Mouse (Mus musculus) hindbrain, embryonic 11.5 days (tissue): ENCODE results near the gene Scgb2a2. TPM values are rescaled to one million over a fixed set of nuclear protein-coding genes. Genes with fewer than 3 reads are reported as not detected.
"Not testable (repeated sequence)": the region's sequence is repeated elsewhere in the genome, so short reads cannot be mapped to it uniquely, and the experiment has no call there.

ENCODE experiments used
- ATAC-seq: fragments of 200-750 bp; cut with Nextera tagmentation; 2 replicates; pipeline ENCODE4 v1.8.0; 2017; ENCODE audit warnings: mild to moderate bottlenecking, moderate TSS enrichment, moderate library complexity; ENCODE audit not compliant: low FRiP score
- DNase-seq: peaks from one replicate; pipeline ENCODE4 v3.0.0-alpha.2; 2015; ENCODE audit warnings: low spot score
- H3K27ac ChIP-seq: fragments of 300-500 bp; sonication (generic); 2 replicates; pipeline ENCODE4 v1.5.1; 2014; ENCODE audit warnings: mild to moderate bottlenecking, low read depth, low read length
- H3K27me3 ChIP-seq: fragments of 300-500 bp; sonication (generic); 2 replicates; pipeline ENCODE4 v1.6.1; 2014; ENCODE audit warnings: mild to moderate bottlenecking, low read length, moderate library complexity, mixed read lengths; ENCODE audit not compliant: control insufficient read depth, insufficient read depth
- H3K36me3 ChIP-seq: fragments of 300-500 bp; sonication (generic); 2 replicates; pipeline ENCODE4 v1.6.1; 2014; ENCODE audit warnings: mild to moderate bottlenecking, low read length, moderate library complexity, mixed read lengths; ENCODE audit not compliant: control insufficient read depth, insufficient read depth
- H3K4me1 ChIP-seq: fragments of 300-500 bp; sonication (generic); replicated peaks from 2 replicates; pipeline ENCODE4 v1.6.1; 2014; ENCODE audit warnings: low read length, mixed read lengths; ENCODE audit not compliant: control insufficient read depth, insufficient read depth
- H3K4me2 ChIP-seq: fragments of 300-500 bp; sonication (generic); replicated peaks from 2 replicates; pipeline ENCODE4 v1.6.1; 2014; ENCODE audit warnings: mild to moderate bottlenecking, low read depth, low read length
- H3K4me3 ChIP-seq: fragments of 300-500 bp; sonication (generic); 2 replicates; pipeline ENCODE4 v1.5.1; 2014; ENCODE audit warnings: low read depth, low read length
- H3K9ac ChIP-seq: fragments of 300-500 bp; sonication (generic); 2 replicates; pipeline ENCODE4 v1.6.1; 2014; ENCODE audit warnings: low read depth, low read length
- H3K9me3 ChIP-seq: fragments of 300-500 bp; sonication (generic); 2 replicates; pipeline ENCODE4 v1.6.1; 2016; ENCODE audit warnings: low read length; ENCODE audit not compliant: control insufficient read depth
- WGBS: fragments of 180-500 bp; shearing (Covaris S2); extraction: QIAGEN DNeasy Blood & Tissue Kit; methylation state at CpG from one replicate; pipeline ENCODE4 v1.1.7; 2014; 5-methylcytosine and 5-hydroxymethylcytosine counted together
- polyA plus RNA-seq: library from polyadenylated mRNA; unstranded; fragments of >200 nt; fragmentation: Nextera tagmentation; extraction: Ambion mirVana; gene quantifications from 2 replicates; pipeline ENCODE4 v1.2.1, GENCODE M21; 2014

Gene Scgb2a2
- not detected in 2 replicates for polyA plus RNA-seq

GRCm38 (mm10) chr19:9847262-9847661 is at the start of gene Scgb2a2:
Gene Scgb2a2 (plus strand): TSS chr19:9847562.
- Histone ChIP-seq H3K9me3 (no peaks in the 10 kb centered on the region), H3K9ac (no peak within 1 kb of the TSS), H3K27me3 (no peaks in the 10 kb centered on the region), H3K36me3 (no peaks in the 10 kb centered on the region), H3K4me1 (no peaks in the 10 kb centered on the region), H3K4me2 (no peak within 1 kb of the TSS), H3K4me3 (no peak within 1 kb of the TSS), H3K27ac (no peak within 1 kb of the TSS)
- ATAC-seq = no peak
- WGBS = 81% methylated on average over 2 of the region's 2 CpGs
- no peak for DNase-seq

- H3K4me1 ChIP-seq, H3K4me2 ChIP-seq, H3K9me3 ChIP-seq, H3K9ac ChIP-seq, H3K27me3 ChIP-seq, H3K36me3 ChIP-seq, H3K27ac ChIP-seq: not testable (repeated sequence)
- 0 out of 2 replicates have a peak overlapping the region, but pooled peaks have one; percentile 16 for H3K4me3 ChIP-seq
- peak; percentile 2 for DNase-seq
- ATAC-seq = peak; percentile 93
- 15% methylated on average over 16 of the region's 21 CpGs for WGBS
These were observed 10.6 kb upstream of the Scgb2a2 start for GRCm38 (mm10) chr19:9836581-9837340.

- Histone ChIP-seq H3K4me1 (no peaks in the 10 kb centered on the region), H3K9me3 (no peaks in the 10 kb centered on the region), H3K27ac (no peak overlapping the region), H3K36me3 (no peaks in the 10 kb centered on the region), H3K4me3 (no peak overlapping the region), H3K9ac (no peak overlapping the region), H3K27me3 (no peaks in the 10 kb centered on the region), H3K4me2 (no peak overlapping the region)
- ATAC-seq = peak; percentile 76
- WGBS = 63% methylated on average over 2 of the region's 2 CpGs
- no peak for DNase-seq
These were observed 10.0 kb upstream of the Scgb2a2 start for GRCm38 (mm10) chr19:9837341-9837715.

GRCm38 (mm10) chr19:9849368-9850075 is 2.2 kb downstream of the Scgb2a2 start:
- H3K4me1 ChIP-seq, H3K4me3 ChIP-seq, H3K27ac ChIP-seq, H3K9me3 ChIP-seq, DNase-seq, H3K9ac ChIP-seq, H3K36me3 ChIP-seq, H3K4me2 ChIP-seq, ATAC-seq, H3K27me3 ChIP-seq: not testable (repeated sequence)
- 54% methylated on average over 3 of the region's 3 CpGs for WGBS

GRCm38 (mm10) chr19:9860821-9861220 is 13.5 kb downstream of the Scgb2a2 start:
- H3K27me3 ChIP-seq, H3K9ac ChIP-seq, H3K4me3 ChIP-seq, H3K36me3 ChIP-seq, H3K27ac ChIP-seq, H3K4me2 ChIP-seq, H3K4me1 ChIP-seq, DNase-seq, H3K9me3 ChIP-seq, ATAC-seq: not testable (repeated sequence)
- WGBS = 79% methylated on average over 2 of the region's 3 CpGs

GRCm38 (mm10) chr19:9864856-9865255 is 17.5 kb downstream of the Scgb2a2 start:
- Histone ChIP-seq H3K27me3 (no peaks in the 10 kb centered on the region), H3K4me3 (no peak overlapping the region), H3K4me1 (no peaks in the 10 kb centered on the region), H3K4me2 (no peak overlapping the region), H3K9ac (no peak overlapping the region), H3K27ac (no peak overlapping the region), H3K36me3 (no peaks in the 10 kb centered on the region), H3K9me3 (no peaks in the 10 kb centered on the region)
- no peak for DNase-seq
- ATAC-seq = no peak
- 95% methylated on average over 1 of the region's 1 CpGs for WGBS

GRCm38 (mm10) chr19:9865466-9865865 is 18.1 kb downstream of the Scgb2a2 start:
- Histone ChIP-seq H3K4me1 (no peaks in the 10 kb centered on the region), H3K27me3 (no peaks in the 10 kb centered on the region), H3K4me2 (no peak overlapping the region), H3K9ac (no peak overlapping the region), H3K27ac (no peak overlapping the region), H3K4me3 (no peak overlapping the region), H3K36me3 (no peaks in the 10 kb centered on the region), H3K9me3 (no peaks in the 10 kb centered on the region)
- no peak for DNase-seq
- no peak for ATAC-seq

- 93% methylated on average over 20 of the region's 20 CpGs for WGBS
- Histone ChIP-seq H3K9me3 (no peaks in the 10 kb centered on the region), H3K4me1 (no peaks in the 10 kb centered on the region), H3K27ac (no peak overlapping the region), H3K36me3 (peaks cover 30% of the 10 kb centered on the region), H3K27me3 (no peaks in the 10 kb centered on the region), H3K4me3 (no peak overlapping the region), H3K4me2 (no peak overlapping the region), H3K9ac (no peak overlapping the region)
- no peak for ATAC-seq
- no peak for DNase-seq
These were observed 30.9 kb downstream of the Scgb2a2 start for GRCm38 (mm10) chr19:9878186-9878835.
